Mouse (Mus musculus) C2C12 (cell line): ENCODE data around the gene Gm20388. TPM values are rescaled to one million over a fixed set of nuclear protein-coding genes. Genes with fewer than 3 reads are reported as not detected.
A peak's percentile ranks its signal among the peaks of the same experiment; 100 is the strongest.

Source experiments
- H3K27me3 ChIP-seq: one replicate; pipeline ENCODE4 v1.6.1; 2011; ENCODE audit not compliant: control insufficient read depth, insufficient read depth, insufficient read length
- H3K36me3 ChIP-seq: one replicate; pipeline ENCODE4 v1.6.1; 2011; ENCODE audit not compliant: control insufficient read depth, insufficient read depth
- H3K4me3 ChIP-seq: one replicate; pipeline ENCODE4 v1.5.1; 2011; ENCODE audit warnings: mild to moderate bottlenecking, control low read depth; ENCODE audit not compliant: poor library complexity, insufficient read depth, severe bottlenecking
- H3K79me2 ChIP-seq: one replicate; pipeline ENCODE4 v1.6.1; 2011; ENCODE audit not compliant: control insufficient read depth, insufficient read depth
- H3K79me3 ChIP-seq: one replicate; pipeline ENCODE4 v1.6.1; 2011; ENCODE audit warnings: low read depth, control low read depth
- H3ac ChIP-seq: one replicate; pipeline ENCODE3; 2011; ENCODE audit warnings: low read depth; ENCODE audit not compliant: control insufficient read depth, insufficient read length
- CEBPB ChIP-seq: IDR thresholded peaks from one replicate; pipeline ENCODE4 v1.6.1; 2011; ENCODE audit warnings: low read depth, mild to moderate bottlenecking, control low read depth, moderate library complexity
- CTCF ChIP-seq: IDR thresholded peaks from one replicate; pipeline ENCODE4 v1.5.1; 2011; ENCODE audit not compliant: control insufficient read depth, insufficient read depth, insufficient read length
- FOSL1 ChIP-seq: IDR thresholded peaks from one replicate; pipeline ENCODE4 v1.8.0; 2011; ENCODE audit warnings: mild to moderate bottlenecking, low read length; ENCODE audit not compliant: poor library complexity, insufficient read depth, severe bottlenecking
- MAX ChIP-seq: IDR thresholded peaks from one replicate; pipeline ENCODE4 v1.6.1; 2011; ENCODE audit warnings: mild to moderate bottlenecking, control low read depth
- MYOD1 ChIP-seq: IDR thresholded peaks from one replicate; pipeline ENCODE4 v1.6.1; 2011; ENCODE audit warnings: low read depth; ENCODE audit not compliant: control insufficient read depth, insufficient read length
- MYOG ChIP-seq: IDR thresholded peaks from one replicate; pipeline ENCODE4 v1.6.1; 2011; ENCODE audit not compliant: control insufficient read depth, insufficient read length; ENCODE audit errors: extremely low read depth
- USF1 ChIP-seq: IDR thresholded peaks from one replicate; pipeline ENCODE4 v1.6.1; 2011; ENCODE audit warnings: low read depth, mild to moderate bottlenecking, control low read depth, moderate library complexity
- polyA plus RNA-seq: library from polyadenylated mRNA; unstranded; fragments of >200 nt; fragmentation: generic; extraction: Trizol; gene quantifications from one replicate; pipeline ENCODE4 v1.2.1, GENCODE M21; 2012; ENCODE audit warnings: missing spikeins

The Gm20388 gene
- polyA plus RNA-seq, 1 experiment: 15.0 TPM

GRCm38 (mm10) chr8:122575286-122575685 lies 2664.6 kb downstream of the Gm20388 start:
- H3K36me3 ChIP-seq: peaks cover 47% of the 10 kb centered on the region
- TF ChIP-seq MYOD1 (no peak), USF1 (no peak)
- peaks cover 54% of the 10 kb centered on the region for H3K79me2 ChIP-seq
- peak overlapping the region; percentile 78 for H3K4me3 ChIP-seq
- peaks cover 23% of the 10 kb centered on the region for H3K79me3 ChIP-seq
- peak overlapping the region; percentile 86 for H3ac ChIP-seq
- H3K27me3 ChIP-seq: no peaks in the 10 kb centered on the region

- Histone ChIP-seq H3ac (peak overlapping the region; percentile 86), H3K79me3 (peaks cover 16% of the 10 kb centered on the region), H3K36me3 (peaks cover 40% of the 10 kb centered on the region), H3K79me2 (peaks cover 47% of the 10 kb centered on the region), H3K4me3 (peak overlapping the region; percentile 78), H3K27me3 (no peaks in the 10 kb centered on the region)
- TF ChIP-seq CEBPB (no peak), USF1 (no peak), CTCF (no peak), FOSL1 (no peak), MYOG (no peak)
These were observed 2665.3 kb downstream of the Gm20388 start for GRCm38 (mm10) chr8:122575735-122576647.

GRCm38 (mm10) chr8:122576648-122577022 lies 2666.0 kb downstream of the Gm20388 start, which contains the start of gene Aprt:
TSS of gene Aprt (minus strand) at chr8:122576909.
- H3K79me2 ChIP-seq: peaks cover 40% of the 10 kb centered on the region
- peaks cover 12% of the 10 kb centered on the region for H3K79me3 ChIP-seq
- TF ChIP-seq MYOD1 (no peak), CTCF (no peak), FOSL1 (no peak), MAX (peak; percentile 77), CEBPB (no peak)

GRCm38 (mm10) chr8:122577116-122577515 lies 2666.5 kb downstream of the Gm20388 start:
- H3ac ChIP-seq: no peak overlapping the region

More at GRCm38 (mm10) chr8:122576648-122577022, 2666.0 kb downstream of the Gm20388 start, which contains the start of gene Aprt:
- Histone ChIP-seq H3K4me3 (peak within 1 kb of the TSS; percentile 78), H3K36me3 (peaks cover 34% of the 10 kb centered on the region), H3K27me3 (no peaks in the 10 kb centered on the region), H3ac (peak within 1 kb of the TSS; percentile 86)

GRCm38 (mm10) chr8:122579196-122579595 lies 2668.6 kb downstream of the Gm20388 start:
- H3K27me3 ChIP-seq: no peaks in the 10 kb centered on the region
- H3K79me3 ChIP-seq: peaks cover 12% of the 10 kb centered on the region
- H3ac ChIP-seq: no peak overlapping the region
- no peak for TF ChIP-seq MAX
- no peak for TF ChIP-seq CEBPB
- TF ChIP-seq MYOG: no peak
- TF ChIP-seq CTCF: no peak
- TF ChIP-seq FOSL1: no peak
- TF ChIP-seq USF1: no peak
- TF ChIP-seq MYOD1: no peak
- H3K36me3 ChIP-seq: peaks cover 13% of the 10 kb centered on the region
- no peak overlapping the region for H3K4me3 ChIP-seq
- peaks cover 24% of the 10 kb centered on the region for H3K79me2 ChIP-seq

More at GRCm38 (mm10) chr8:122577116-122577515, 2666.5 kb downstream of the Gm20388 start:
- H3K79me2 ChIP-seq: peaks cover 35% of the 10 kb centered on the region
- H3K36me3 ChIP-seq: peaks cover 29% of the 10 kb centered on the region
- H3K79me3 ChIP-seq: peaks cover 12% of the 10 kb centered on the region
- H3K4me3 ChIP-seq: no peak overlapping the region
- TF ChIP-seq FOSL1 (no peak), CTCF (no peak), CEBPB (no peak), MAX (no peak), MYOG (no peak), MYOD1 (no peak), USF1 (no peak)
- no peaks in the 10 kb centered on the region for H3K27me3 ChIP-seq

- H3K36me3 ChIP-seq: no peaks in the 10 kb centered on the region
- H3K79me2 ChIP-seq: peaks cover 7% of the 10 kb centered on the region
- H3K27me3 ChIP-seq: no peaks in the 10 kb centered on the region
- no peak overlapping the region for H3ac ChIP-seq
- H3K79me3 ChIP-seq: peaks cover 4% of the 10 kb centered on the region
- TF ChIP-seq USF1 (no peak), MAX (no peak), MYOG (no peak), MYOD1 (no peak), FOSL1 (no peak), CEBPB (no peak), CTCF (no peak)
- no peak overlapping the region for H3K4me3 ChIP-seq
These were observed 2670.3 kb downstream of the Gm20388 start for GRCm38 (mm10) chr8:122580926-122581325.
